Mouse (Mus musculus): Measurements from ENCODE around the gene Spon1. TPM values are rescaled to one million over a fixed set of nuclear protein-coding genes. Genes with fewer than 3 reads are reported as not detected.

The Spon1 gene
- polyA plus RNA-seq, 1 experiment from 2014 or later = 10.5 TPM

GRCm38 (mm10) chr7:113791991-113792390, 26.2 kb downstream of the Spon1 start:
- Histone ChIP-seq H3K4me2 (no peak overlapping the region), H3K27me3 (no peaks in the 10 kb centered on the region), H3K36me3 (no peaks in the 10 kb centered on the region), H3K27ac (no peak overlapping the region), H3K9me3 (no peaks in the 10 kb centered on the region), H3K4me3 (no peak overlapping the region), H3K4me1 (no peaks in the 10 kb centered on the region), H3K9ac (no peak overlapping the region)
- WGBS = 74% methylated on average over 5 of the region's 5 CpGs
- ATAC-seq (ENCODE audit: borderline replicate concordance, extremely low read depth, low FRiP score, low TSS enrichment) = no peak

- Histone ChIP-seq H3K4me1 (no peaks in the 10 kb centered on the region), H3K9ac (no peak overlapping the region), H3K9me3 (no peaks in the 10 kb centered on the region), H3K27ac (no peak overlapping the region), H3K4me3 (no peak overlapping the region), H3K4me2 (no peak overlapping the region), H3K27me3 (no peaks in the 10 kb centered on the region), H3K36me3 (no peaks in the 10 kb centered on the region)
- WGBS = 64% methylated on average over 3 of the region's 3 CpGs
- ATAC-seq (ENCODE audit: borderline replicate concordance, extremely low read depth, low FRiP score, low TSS enrichment) = no peak
Measured at GRCm38 (mm10) chr7:113792871-113793270, 27.1 kb downstream of the Spon1 start.

DNA sequence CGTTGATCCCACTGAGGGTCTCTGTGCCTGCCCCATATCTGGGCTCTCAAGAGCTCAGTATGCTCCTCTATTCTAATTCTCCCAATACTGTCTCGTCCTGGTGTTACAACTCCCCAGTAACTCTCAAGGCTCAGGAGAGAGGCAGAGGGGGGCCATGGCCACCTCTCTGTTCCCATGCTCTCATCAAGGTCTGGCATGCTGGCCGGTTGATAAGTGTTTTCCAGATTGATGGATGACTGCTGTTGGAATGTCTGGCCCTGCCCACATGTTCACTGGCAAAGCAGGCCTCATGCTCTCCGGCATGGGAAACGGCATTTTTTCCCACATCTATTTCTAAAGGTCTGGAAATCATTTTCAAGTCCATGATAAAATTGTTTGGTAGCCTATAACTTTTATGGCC, 29.4 kb downstream of the Spon1 start:
- H3K4me3 ChIP-seq = no peak overlapping the region
- no peak for ATAC-seq (ENCODE audit: borderline replicate concordance, extremely low read depth, low FRiP score, low TSS enrichment)
- no peak overlapping the region for H3K27ac ChIP-seq
- H3K4me1 ChIP-seq = no peaks in the 10 kb centered on the region
- no peak overlapping the region for H3K4me2 ChIP-seq
- WGBS = 33% methylated on average over 5 of the region's 5 CpGs
- no peaks in the 10 kb centered on the region for H3K36me3 ChIP-seq
- no peaks in the 10 kb centered on the region for H3K9me3 ChIP-seq
- no peaks in the 10 kb centered on the region for H3K27me3 ChIP-seq
- no peak overlapping the region for H3K9ac ChIP-seq

DNA sequence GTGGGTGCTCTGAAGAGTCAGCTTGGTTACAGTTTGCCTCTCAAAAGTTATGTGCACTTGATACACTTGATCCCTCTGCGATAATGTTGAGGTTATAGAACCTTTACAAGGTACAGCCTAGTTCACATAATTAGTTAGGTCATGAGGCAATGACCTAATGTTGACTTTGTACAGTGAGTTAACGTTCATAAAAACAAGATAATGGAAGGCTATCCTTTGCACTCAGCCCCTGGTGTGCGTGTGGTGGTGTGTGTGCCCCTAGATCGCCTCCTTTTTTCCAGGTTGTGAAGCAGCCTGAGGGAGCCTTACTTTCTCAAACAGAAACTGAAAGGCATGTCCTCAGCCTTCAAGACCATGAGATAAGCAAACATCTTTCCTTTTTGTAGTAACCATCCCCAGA, 31.3 kb downstream of the Spon1 start:
- Histone ChIP-seq H3K4me1 (no peaks in the 10 kb centered on the region), H3K36me3 (no peaks in the 10 kb centered on the region), H3K9me3 (no peaks in the 10 kb centered on the region), H3K27me3 (no peaks in the 10 kb centered on the region), H3K9ac (no peak overlapping the region), H3K27ac (no peak overlapping the region), H3K4me3 (no peak overlapping the region), H3K4me2 (no peak overlapping the region)
- 76% methylated on average over 4 of the region's 4 CpGs for WGBS
- ATAC-seq (ENCODE audit: borderline replicate concordance, extremely low read depth, low FRiP score, low TSS enrichment) = no peak

GRCm38 (mm10) chr7:113798605-113799255, 32.9 kb downstream of the Spon1 start:
- Histone ChIP-seq H3K4me3 (no peak overlapping the region), H3K9me3 (no peaks in the 10 kb centered on the region), H3K27me3 (no peaks in the 10 kb centered on the region), H3K4me1 (no peaks in the 10 kb centered on the region), H3K27ac (no peak overlapping the region), H3K4me2 (no peak overlapping the region), H3K9ac (no peak overlapping the region), H3K36me3 (no peaks in the 10 kb centered on the region)
- no peak for ATAC-seq (ENCODE audit: borderline replicate concordance, extremely low read depth, low FRiP score, low TSS enrichment)
- WGBS = 81% methylated on average over 6 of the region's 6 CpGs

GRCm38 (mm10) chr7:113809781-113810180, 44.0 kb downstream of the Spon1 start:
- Histone ChIP-seq H3K4me3 (no peak overlapping the region), H3K4me2 (no peak overlapping the region), H3K27me3 (no peaks in the 10 kb centered on the region), H3K27ac (no peak overlapping the region), H3K36me3 (no peaks in the 10 kb centered on the region), H3K9me3 (no peaks in the 10 kb centered on the region), H3K4me1 (no peaks in the 10 kb centered on the region), H3K9ac (no peak overlapping the region)
- whole genome bisulfite sequencing = 65% methylated on average over 1 of the region's 1 CpGs
- ATAC-seq (ENCODE audit: borderline replicate concordance, extremely low read depth, low FRiP score, low TSS enrichment) = no peak

GRCm38 (mm10) chr7:113811376-113812158, 45.8 kb downstream of the Spon1 start:
- WGBS = 73% methylated on average over 10 of the region's 10 CpGs
- Histone ChIP-seq H3K9me3 (no peaks in the 10 kb centered on the region), H3K4me2 (no peak overlapping the region), H3K4me3 (no peak overlapping the region), H3K36me3 (no peaks in the 10 kb centered on the region), H3K27me3 (no peaks in the 10 kb centered on the region), H3K27ac (no peak overlapping the region), H3K9ac (no peak overlapping the region), H3K4me1 (no peaks in the 10 kb centered on the region)
- no peak for ATAC-seq (ENCODE audit: borderline replicate concordance, extremely low read depth, low FRiP score, low TSS enrichment)

GRCm38 (mm10) chr7:113814101-113814779, 48.4 kb downstream of the Spon1 start:
- Histone ChIP-seq H3K9me3 (no peaks in the 10 kb centered on the region), H3K27me3 (no peaks in the 10 kb centered on the region), H3K4me3 (no peak overlapping the region), H3K4me2 (no peak overlapping the region), H3K36me3 (no peaks in the 10 kb centered on the region), H3K9ac (no peak overlapping the region), H3K27ac (no peak overlapping the region), H3K4me1 (peaks cover 14% of the 10 kb centered on the region)
- no peak for ATAC-seq (ENCODE audit: borderline replicate concordance, extremely low read depth, low FRiP score, low TSS enrichment)
- 91% methylated on average over 10 of the region's 10 CpGs for WGBS

DNA sequence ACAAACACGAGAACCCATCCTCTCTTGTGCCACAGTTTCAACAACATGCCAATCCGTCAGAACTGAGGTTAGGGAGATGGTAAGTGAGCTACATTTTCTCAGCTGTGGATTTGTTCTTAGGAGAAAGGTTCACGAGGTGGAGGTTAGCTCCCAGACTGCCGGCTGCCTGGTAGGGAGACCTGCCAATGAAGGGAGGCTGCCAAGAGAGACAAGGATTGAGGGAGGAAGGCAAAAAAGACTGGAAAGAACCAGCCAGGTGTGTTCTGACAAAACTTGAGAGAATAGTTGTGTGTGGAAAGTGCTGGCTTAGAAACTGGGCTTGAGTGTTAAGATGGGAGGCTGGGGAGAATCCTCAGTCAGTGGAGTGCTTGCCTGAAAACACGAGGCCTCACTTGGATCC, 49.9 kb downstream of the Spon1 start:
- Histone ChIP-seq H3K4me2 (no peak overlapping the region), H3K4me1 (peaks cover 17% of the 10 kb centered on the region), H3K9me3 (no peaks in the 10 kb centered on the region), H3K4me3 (no peak overlapping the region), H3K27me3 (no peaks in the 10 kb centered on the region), H3K9ac (no peak overlapping the region), H3K27ac (no peak overlapping the region), H3K36me3 (no peaks in the 10 kb centered on the region)
- 54% methylated on average over 5 of the region's 5 CpGs for WGBS
- no peak for ATAC-seq (ENCODE audit: borderline replicate concordance, extremely low read depth, low FRiP score, low TSS enrichment)

DNA sequence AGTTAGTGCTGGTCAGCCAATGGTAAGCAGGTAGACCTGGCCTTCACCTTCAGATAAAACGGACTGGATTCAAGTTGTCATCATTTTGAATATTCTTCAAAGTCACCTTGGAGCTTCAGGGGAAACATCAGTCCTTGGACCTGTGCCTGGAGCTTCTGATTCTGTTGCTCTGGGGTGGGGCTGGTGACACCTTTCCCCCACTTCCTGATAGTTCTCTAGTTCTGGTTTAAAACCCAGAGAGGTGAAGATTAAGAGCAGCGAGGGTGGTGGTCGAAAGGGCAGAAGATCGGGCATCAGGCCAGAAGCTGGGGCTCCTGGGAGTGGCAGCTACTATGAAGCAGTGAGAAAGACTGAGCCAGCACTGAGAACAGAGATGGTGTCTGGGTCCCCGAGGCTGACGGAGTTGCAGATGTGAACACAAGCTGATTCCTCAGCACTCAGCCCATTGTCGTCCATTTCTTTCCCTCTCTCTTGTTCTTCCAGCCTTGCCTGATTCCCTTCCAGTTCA, 51.1 kb downstream of the Spon1 start:
- peaks cover 17% of the 10 kb centered on the region for H3K4me1 ChIP-seq
- WGBS = 52% methylated on average over 7 of the region's 7 CpGs

DNA sequence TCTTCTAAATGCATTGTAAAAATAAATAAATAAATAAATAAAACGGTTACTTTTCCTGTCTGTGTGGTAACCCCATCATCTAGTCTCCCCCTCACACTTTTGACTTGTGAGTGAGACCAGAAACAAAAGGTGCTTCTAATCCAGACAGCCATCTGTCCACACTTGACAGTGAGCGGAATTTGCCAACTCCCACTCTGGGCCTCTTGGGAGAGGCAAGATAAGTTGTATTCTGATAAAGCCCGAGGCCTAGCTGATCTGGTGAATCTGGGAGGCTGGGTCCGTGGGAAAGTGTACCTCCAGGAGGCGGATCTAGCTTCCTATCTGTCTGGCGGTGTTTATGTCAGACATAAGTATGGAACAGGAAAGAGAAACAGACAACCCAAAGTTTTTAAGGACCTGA, 52.3 kb downstream of the Spon1 start:
- H3K9ac ChIP-seq = no peak overlapping the region
- ATAC-seq (ENCODE audit: borderline replicate concordance, extremely low read depth, low FRiP score, low TSS enrichment) = no peak
- no peak overlapping the region for H3K4me3 ChIP-seq
- no peaks in the 10 kb centered on the region for H3K9me3 ChIP-seq
- WGBS = 16% methylated on average over 6 of the region's 6 CpGs
- no peak overlapping the region for H3K27ac ChIP-seq
- no peak overlapping the region for H3K4me2 ChIP-seq
- H3K36me3 ChIP-seq = no peaks in the 10 kb centered on the region
- peaks cover 17% of the 10 kb centered on the region for H3K4me1 ChIP-seq
- no peaks in the 10 kb centered on the region for H3K27me3 ChIP-seq

More for the DNA sequence above, 51.1 kb downstream of the Spon1 start:
- Histone ChIP-seq H3K9me3 (no peaks in the 10 kb centered on the region), H3K9ac (no peak overlapping the region), H3K27me3 (no peaks in the 10 kb centered on the region), H3K27ac (no peak overlapping the region), H3K36me3 (no peaks in the 10 kb centered on the region), H3K4me2 (no peak overlapping the region), H3K4me3 (no peak overlapping the region)
- ATAC-seq (ENCODE audit: borderline replicate concordance, extremely low read depth, low FRiP score, low TSS enrichment) = no peak

GRCm38 (mm10) chr7:113820213-113820612, 54.4 kb downstream of the Spon1 start:
- H3K4me3 ChIP-seq = no peak overlapping the region
- H3K9me3 ChIP-seq = no peaks in the 10 kb centered on the region
- H3K9ac ChIP-seq = no peak overlapping the region
- H3K4me2 ChIP-seq = no peak overlapping the region
- no peak for ATAC-seq (ENCODE audit: borderline replicate concordance, extremely low read depth, low FRiP score, low TSS enrichment)
- H3K36me3 ChIP-seq = no peaks in the 10 kb centered on the region
- 52% methylated on average over 2 of the region's 2 CpGs for WGBS
- peaks cover 17% of the 10 kb centered on the region for H3K4me1 ChIP-seq
- H3K27me3 ChIP-seq = no peaks in the 10 kb centered on the region
- H3K27ac ChIP-seq = no peak overlapping the region
